Mouse (Mus musculus): Measurements from ENCODE around the gene Dscaml1.

- TF ChIP-seq POLR2A (IDR thresholded peaks at IDR 0.05; ENCODE audit: low read depth, low read length) = no peak
- no peak for TF ChIP-seq CTCF (IDR thresholded peaks at IDR 0.05; ENCODE audit: extremely low read depth, insufficient read length, insufficient replicate concordance, low read depth, low read length)
These were observed 3.0 kb downstream of the Dscaml1 start for GRCm38 (mm10) chr9:45429392-45429791.

Measured in small intestine, adult 2 months (tissue).